Mouse (Mus musculus) gonadal fat pad, adult 2 months (tissue): ENCODE results near the gene Ccn1. TPM values are rescaled to one million over a fixed set of nuclear protein-coding genes. Genes with fewer than 3 reads are reported as not detected.

ENCODE experiments used
- DNase-seq: peaks from one replicate; pipeline ENCODE4 v3.0.0-alpha.2; 2012; ENCODE audit warnings: low read depth
- polyA plus RNA-seq: library from polyadenylated mRNA; depleted of rRNA; stranded (reverse); fragments of >200 nt; gene quantifications from 2 replicates; pipeline ENCODE4 v1.2.3, GENCODE M21; 2012

The Ccn1 gene
- polyA plus RNA-seq, 1 experiment: 15.8 TPM

DNA sequence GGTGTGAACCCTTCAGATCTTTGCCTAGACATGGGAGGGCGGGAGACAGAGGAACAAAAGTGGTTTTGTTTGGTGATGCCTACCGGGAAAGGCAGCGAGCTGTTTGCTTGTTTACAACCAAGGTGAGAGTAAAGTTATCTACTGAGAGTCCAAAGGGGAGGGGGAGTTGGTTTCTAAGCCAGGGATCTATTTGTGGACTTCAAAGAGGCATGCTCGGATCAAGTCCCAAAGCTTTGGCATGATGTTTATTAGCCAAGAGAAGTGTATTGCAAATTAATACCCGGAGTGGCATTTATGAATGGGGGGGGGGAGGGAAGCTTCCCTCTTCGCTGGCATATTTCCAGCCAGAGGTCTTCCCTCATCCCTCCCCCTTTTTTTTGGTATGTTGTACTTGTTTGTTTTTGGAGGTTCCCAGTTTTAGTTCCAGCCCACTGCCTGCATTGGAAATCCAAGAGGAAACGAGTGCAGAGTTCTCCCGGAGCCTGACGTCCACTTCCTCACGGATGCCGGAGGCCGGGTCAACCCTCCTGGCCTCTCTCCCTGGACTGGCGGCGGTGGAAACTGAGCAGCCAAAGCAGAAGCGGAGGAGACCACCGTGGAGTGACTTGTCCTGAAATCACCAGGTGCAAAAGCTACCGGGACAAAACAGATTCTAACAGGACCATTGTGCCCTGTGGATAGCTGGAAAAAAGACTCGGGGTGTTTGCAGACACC lies 674 bp upstream of the Ccn1 start:
- no peak for DNase-seq

DNA sequence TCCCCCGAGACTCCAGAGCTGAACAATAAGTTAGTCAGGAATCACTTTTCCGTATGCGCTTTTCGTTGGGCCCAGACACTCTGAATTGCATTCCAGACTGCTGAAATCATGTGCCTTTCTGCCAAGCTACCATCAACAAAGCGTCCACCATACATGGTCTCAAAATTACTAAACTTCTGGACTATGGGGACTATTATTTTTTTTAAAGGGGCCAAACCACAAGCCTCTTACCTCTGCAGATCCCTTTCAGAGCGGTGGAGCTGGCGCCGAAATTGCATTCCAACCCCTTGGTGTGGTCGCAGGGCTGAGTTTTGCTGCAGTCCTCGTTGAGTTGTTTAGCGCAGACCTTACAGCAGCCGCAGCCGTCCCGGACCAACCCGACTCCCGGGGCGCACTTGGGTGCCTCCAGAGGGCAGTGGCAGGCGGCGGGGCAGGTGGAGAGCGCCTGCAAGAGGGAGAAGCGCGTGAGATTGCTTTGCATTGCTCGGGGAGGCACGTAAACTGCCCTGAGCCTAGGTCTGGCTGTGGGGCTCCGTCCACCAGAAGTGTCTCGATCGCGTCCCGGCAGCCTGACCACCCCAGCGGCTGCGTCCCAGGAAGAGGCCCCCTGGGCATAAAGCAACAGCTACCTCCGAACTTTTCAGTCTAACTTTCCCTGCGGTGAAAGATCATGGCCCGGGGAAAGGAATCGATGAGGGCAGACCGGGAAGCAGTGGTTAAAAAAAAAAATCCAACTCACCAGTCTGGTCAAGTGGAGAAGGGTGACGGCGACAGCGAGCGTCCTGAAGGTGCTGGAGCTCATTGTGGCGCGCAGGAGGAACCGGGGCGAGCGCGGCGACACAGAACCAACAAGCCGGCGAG lies 560 bp downstream of the Ccn1 start:
- no peak for DNase-seq

DNA sequence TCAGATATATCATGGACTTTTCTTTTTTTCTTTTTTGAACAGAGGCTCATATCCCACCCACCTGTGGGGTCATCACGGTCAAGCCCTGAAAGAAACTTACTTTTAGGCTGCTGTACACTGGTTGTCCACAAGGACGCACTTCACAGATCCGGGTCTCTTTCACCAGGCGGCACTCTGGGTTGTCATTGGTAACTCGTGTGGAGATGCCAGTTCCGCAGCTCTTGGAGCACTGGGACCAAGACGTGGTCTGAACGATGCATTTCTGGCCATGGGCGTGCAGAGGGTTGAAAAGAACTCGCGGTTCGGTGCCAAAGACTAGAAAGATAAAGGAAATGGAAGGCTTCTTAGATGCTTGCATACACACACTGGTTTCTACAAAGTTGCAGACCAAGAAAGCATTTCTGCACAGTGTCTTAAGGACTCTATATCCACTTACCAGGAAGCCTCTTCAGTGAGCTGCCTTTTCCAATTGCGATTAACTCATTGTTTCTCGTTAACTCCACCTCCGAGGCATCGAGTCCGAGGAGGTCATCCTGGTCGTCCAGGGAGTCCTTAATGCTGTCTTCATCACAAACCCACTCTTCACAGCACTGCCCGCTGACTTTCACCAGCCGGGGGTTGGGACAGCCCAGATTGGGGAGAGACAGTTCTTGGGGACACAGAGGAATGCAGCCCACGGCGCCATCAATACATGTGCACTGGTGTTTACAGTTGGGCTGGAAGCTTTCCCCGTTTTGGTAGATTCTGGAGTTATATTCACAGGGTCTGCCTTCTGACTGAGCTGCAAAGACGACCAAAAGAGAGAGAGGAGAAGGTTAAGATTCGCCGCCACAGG lies 1.5 kb downstream of the Ccn1 start:
- DNase-seq: no peak

DNA sequence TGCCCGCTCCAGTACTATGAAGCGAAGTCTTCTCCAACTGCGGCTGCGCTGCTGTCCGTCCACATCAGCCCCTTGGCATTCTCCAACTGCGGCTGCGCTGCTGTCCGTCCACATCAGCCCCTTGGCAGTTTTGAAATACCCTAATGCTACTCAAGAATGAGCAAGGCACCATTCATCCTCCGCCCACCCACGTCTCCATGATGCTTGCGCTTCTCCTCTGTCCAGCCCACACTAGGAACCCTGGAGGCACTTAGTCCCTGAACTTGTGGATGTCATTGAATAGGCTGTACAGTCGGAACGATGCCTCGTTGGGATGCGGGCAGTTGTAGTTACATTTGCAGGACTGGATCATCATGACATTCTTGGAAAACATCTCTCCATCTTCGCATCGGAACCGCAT lies 2.4 kb downstream of the Ccn1 start:
- no peak for DNase-seq

DNA sequence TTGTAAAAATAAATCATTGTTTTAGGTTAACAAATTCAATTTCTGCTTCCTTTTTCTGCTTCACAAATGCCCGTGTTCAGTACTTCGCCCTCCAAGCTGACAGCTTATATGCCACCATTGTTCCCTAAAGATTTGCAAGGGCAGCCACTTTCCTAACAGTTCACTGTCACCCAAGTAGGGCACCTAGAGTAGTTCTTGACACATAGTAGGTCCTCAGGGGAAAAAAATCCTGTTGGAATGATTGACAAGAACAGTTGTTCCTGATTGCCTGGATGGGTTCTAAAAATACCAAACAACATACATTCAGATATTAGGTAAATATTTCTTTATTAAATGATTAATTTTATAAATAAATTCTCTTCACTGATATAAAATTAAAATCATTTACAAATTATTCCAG lies 3.1 kb downstream of the Ccn1 start:
- DNase-seq: no peak

DNA sequence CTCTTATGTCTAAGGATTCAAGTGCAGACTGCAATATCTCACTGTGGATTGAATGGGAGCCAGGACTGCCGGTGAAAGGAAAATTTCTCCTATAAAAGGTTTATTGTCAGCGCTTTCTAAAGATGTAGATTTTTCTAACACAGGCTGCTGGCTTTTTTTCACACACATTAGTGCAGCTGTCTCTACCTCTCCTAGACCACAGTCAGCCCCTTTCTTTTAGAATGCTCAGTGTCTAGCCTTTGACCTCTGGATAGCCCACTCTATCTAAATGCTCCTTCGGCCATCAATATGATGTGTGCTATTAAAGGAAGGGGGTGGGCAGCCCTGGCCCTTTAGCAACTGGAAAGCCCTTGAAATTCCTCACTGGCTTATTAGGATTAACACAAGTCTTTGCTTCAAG lies 3.8 kb downstream of the Ccn1 start:
- no peak for DNase-seq

DNA sequence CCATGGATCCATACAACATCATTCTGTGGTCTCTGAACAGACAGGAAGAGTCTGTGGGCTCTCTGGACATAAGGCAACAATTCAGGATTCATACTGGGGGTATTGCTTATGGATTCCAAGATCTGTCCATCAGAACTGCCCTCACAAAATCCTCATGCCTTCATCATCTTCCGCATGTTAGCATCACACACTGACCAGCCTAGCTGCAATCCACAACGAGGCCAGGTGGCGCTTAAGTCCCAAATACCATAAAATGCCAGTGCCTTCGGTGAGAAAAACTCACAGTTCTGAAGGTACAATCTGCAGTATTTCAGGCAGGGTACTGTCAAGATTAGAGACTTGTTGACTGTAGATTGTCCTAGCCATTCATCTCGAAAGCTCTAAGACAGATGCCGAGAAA lies 4.3 kb downstream of the Ccn1 start:
- DNase-seq: no peak

DNA sequence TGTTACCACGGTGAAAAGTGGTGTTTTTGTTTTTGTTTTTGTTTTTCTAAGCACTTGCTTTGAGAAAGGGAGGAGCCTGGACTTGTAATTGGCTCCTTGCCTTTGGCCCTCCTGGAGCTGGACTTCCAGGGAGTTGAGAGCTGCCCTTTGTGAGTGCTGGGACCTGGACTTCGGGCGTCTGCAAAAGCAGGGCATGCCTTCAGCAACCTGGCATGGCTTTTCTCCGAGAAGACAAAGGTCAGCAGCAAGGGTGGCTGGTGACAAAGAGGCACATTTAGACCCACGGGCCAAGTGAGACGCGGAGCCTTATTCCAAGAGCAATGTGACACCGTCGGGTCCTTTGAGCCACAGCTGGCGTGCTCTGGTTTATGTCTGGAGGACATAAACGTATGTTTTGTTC lies 6.9 kb downstream of the Ccn1 start:
- DNase-seq: no peak

DNA sequence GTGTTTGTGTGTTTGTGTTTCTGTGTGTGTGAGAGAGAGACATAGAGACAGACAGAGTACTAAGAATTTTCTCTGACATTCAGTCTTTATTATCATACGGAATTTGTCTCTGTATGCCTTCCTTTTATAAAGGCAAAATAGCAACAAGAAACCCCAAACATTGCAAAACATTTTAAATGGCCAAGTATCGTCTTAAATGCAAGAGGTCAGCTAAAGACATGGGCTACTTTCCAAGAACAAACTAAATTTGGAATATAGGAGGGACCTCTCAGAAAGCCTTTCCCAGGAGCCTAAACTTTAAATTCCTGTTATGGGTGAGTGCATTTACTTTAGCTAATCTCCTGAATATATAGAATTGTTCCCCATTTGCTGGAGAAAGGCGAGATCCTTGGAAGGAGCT lies 7.9 kb downstream of the Ccn1 start:
- no peak for DNase-seq

DNA sequence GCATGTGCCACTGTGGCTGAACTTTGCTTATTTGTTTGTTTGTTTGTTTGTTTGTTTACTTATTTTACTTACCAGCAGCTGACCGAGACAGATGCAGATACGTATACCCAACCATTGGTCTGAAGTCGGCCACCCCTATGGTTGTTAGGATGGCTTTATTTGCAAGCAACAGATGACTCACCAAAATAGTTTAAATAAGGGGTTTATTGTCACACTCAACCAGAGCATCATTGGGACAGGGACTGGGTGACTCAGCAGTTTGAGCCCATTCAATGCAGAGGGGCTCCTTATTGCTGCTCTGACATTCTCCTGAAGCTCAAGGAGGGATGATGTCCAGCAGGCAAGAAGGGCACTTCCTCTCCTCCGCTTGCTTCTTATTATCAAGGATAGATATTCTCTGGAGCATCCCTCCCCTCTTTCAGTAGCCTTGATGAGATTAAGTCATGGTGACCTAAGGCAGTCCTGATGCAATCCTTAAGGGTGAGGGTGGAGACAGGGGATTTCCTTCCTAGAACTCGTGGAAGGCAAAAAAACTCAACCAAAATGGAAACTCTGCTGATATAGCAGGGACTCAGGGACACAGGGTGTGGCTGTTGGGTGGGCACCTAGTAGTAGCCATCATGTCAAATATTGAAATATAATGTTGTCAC lies 8.6 kb downstream of the Ccn1 start:
- no peak for DNase-seq

DNA sequence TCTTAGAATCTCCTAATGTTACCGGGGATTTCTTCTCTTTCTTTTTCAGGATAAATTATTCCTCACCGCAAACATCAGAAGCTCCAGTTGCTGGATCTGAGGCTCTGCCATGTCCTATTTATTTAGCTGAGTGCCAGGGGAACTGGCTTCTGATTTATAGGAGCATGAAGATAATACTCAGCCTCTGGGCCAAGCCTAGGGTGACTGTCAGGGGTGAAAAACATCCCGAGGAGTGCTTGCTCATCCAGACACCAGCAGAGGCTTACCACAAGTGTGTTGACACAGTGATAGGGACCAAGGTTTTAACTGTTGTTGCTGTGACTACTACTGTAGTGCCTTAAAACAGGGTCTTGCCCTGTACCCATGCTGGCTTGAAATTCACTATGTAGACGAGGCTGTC lies 9.2 kb downstream of the Ccn1 start:
- DNase-seq: no peak

DNA sequence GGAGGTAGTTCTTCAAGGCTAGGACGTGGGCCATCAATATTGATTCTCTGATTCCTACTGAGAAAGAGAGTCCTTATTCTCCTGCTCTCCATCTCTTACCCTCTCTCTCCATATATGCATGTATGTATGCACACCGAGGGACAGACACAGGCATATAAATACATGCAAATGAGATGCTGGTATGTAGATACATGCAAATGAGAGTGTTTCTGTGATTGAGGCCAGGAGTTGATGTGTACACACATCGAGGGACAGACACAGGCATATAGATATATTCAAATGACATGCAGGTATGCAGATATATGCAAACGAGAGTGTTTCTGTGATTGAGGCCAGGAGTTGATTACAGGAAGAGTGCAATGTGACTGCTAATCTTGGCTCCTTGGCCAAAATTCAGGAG lies 9.6 kb downstream of the Ccn1 start:
- DNase-seq: no peak

DNA sequence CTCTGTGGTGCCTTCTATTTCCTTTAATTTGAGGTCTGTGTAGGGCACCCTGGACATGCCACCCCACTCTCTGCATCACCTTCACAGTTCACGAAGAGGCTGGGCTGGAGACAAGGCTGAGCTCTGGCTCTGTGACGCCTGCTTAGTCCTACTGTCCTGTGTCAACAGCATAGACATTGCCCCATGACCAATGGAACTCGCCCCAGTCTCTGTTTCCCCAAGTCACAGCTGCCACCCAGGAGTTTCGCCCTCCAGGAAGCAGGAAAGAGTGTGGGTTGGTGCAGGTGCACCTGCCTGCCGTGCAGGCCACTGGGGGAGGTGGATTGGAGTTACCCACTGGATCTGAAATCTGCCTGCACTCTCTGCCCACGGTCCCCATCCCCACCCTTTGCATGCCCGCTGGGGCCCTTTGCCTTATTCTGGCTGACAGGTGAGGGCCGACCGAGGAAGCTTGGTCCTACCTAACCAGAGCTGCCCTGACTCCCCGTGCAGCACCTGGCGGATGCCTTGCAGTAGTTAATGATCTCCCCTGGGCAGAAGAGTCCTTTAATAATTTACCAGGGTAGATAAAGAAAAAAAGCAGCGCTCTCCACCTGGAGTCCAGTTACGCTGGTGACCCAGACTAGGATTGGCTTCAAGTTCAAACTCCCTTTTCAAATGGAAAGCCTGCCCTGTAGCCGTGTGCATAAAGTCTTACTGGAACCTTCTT lies 15.6 kb downstream of the Ccn1 start:
- DNase-seq: no peak

DNA sequence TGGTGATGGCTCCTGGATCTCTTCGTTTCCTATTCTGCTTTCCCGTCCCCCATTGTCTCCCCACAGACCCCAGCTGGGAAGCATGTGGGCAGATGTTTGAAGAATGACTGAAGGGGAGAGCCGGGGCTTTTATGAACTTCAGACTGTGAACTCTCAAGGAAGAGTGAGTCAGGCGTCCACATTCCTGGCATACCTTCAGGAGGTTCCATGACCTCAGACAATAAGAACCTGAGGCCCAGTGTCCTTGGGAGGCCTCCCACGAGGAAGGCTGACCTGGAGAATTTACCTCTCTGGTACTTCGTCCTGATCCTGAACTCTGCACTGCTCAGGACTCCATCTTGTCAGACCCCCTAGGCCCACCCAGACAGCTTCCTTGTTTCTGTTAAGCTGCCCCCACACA lies 16.9 kb downstream of the Ccn1 start:
- no peak for DNase-seq

DNA sequence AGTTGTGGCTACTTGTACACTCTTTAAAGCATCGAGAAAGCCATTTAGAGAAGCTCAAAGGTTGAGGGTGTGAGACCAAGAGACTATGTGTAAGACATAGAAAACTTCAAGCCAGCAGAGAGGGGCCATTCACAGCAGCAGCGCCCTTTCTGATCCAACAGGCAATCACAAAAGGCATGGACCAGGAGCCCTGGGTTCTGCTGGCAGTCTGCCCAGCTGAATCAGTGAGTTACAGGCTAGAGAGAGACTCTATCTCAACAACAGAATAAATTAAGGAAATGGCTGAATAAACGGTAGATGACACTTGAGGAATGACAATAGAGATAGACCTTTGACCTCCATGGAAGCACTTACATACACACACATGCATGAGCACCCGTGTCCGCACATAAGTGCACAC lies 21.1 kb downstream of the Ccn1 start:
- no peak for DNase-seq

DNA sequence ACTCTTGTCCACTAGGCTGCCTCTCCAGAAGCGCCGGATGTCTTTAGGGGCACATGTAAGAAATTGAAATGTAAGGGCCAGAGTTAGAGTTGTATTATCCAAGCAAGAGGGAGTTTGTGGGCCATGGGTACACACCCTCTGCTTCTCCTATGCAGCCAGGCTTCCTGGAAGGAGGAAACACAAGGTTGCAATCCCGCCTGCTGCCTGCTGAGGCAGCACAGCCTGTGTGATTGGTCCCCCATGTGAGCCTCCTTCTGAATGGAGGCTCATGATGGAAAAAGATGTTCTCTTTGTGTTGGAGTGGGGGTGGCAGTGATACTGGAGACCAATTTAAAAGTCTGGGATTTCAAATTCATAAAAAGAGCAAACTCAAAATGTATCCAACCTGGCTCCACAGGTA lies 22.0 kb downstream of the Ccn1 start:
- no peak for DNase-seq

DNA sequence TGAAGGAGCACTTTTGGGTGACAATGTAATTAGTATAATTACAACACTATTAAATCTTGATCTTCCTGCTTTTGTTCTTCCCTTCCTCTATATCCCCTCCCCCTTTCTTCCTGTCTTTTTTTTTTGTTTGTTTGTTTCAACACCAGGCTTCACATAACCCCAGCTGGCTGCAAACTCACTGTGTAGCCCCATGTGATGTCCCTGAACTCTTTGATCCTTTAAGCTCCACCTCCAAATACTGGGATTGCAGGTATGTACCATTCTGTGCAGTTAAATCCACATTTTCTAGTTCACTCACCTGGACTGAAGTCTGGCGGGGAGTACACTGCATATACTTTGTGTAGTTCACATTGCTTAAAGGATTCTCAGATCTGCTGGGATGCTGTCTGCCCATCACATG lies 23.7 kb downstream of the Ccn1 start:
- no peak for DNase-seq

DNA sequence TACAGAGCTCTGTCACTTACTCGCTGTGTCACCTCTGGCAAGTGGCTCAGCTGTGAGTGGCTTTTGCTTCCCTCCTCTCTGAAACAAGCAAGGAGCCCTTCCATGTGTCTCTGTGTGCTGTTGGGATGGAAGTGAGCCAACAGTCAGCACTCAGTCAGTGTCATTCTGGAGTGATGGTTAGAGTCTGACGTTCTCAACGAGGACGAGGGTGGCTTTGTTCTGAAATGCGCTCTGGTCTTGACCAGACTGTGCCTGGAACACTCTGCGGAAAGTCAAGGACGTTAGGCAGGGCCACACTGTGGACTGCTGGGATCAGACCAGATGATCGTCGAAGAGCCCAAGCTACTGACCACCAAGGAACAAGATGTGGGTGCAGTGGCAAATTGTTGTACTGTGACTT lies 24.2 kb downstream of the Ccn1 start:
- DNase-seq: no peak

DNA sequence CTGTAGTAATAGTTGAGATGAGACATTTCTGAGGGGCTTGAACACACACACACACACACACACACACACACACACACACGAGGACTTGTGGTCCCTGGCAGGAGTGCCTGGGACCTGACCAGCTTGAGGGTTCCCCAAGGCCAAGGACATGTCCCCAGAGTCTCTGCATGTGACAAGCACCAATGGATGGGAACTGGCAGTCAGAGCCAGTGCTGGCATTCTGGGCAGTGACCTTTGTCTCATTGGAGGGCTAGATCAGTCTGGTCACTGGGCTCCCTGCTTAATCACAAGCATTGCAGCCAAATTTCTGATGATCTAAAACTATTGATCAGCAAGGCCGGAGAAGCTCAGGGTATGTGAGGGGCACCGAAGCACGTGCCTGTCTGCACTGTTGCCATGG lies 25.0 kb downstream of the Ccn1 start:
- no peak for DNase-seq

DNA sequence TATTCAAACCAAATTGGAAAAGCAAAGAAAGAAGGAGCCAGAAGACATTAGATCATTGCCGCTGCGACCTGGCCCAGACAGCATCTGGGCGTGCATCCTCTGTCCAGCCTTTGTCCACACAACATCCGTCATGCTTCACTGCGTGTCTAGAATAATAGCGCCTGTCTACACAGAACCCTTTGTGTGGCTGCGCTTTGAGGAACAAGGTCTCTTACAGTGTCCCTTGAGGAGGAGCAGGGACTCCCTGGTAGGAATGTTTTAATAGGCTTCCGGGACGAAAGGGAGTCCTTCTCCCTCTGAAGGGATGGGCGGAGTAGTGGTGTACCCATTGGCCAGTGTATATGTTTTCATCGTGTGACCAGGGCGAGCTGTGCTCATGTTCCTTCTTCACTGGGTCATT lies 26.7 kb downstream of the Ccn1 start:
- no peak for DNase-seq

DNA sequence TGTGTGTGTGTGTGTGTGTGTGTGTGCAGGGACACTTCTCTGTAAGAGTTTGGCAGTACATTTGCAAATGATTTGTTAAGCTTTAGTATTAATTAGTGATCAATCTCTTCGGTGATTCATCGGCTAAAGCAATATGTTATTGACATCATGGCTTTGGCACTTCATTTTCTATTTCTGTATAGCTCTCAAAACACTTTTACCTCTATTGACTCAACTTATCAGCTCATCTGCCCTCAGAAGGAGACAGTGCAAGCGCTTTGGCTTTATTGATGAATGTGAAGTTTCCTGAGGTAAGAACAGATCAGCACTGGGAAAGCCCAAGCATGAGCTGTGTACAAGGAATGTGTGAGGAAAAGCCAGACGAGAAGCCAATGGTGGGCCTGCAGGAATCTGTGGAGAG lies 28.6 kb downstream of the Ccn1 start:
- DNase-seq: no peak
